Mouse (Mus musculus) forebrain, postnatal 0 days (tissue): ENCODE data around the gene Sun1. TPM values are rescaled to one million over a fixed set of nuclear protein-coding genes. Genes with fewer than 3 reads are reported as not detected.

Experiments
- ATAC-seq: fragments of 200-750 bp; cut with Nextera tagmentation; 2 replicates; pipeline ENCODE4 v1.8.0; 2017; ENCODE audit warnings: mild to moderate bottlenecking, moderate library complexity
- DNase-seq: peaks from one replicate; pipeline ENCODE4 v3.0.0-alpha.2; 2015
- H3K27ac ChIP-seq: fragments of 300-500 bp; sonication (generic); 2 replicates; pipeline ENCODE4 v1.5.1; 2014; ENCODE audit warnings: low read depth, mild to moderate bottlenecking, antibody characterized with exemption, low read length, moderate library complexity, mixed read lengths
- H3K27me3 ChIP-seq: fragments of 300-500 bp; sonication (generic); 2 replicates; pipeline ENCODE4 v1.6.1; 2014; ENCODE audit warnings: mild to moderate bottlenecking, low read length, mixed read lengths; ENCODE audit not compliant: insufficient read depth
- H3K36me3 ChIP-seq: fragments of 300-500 bp; sonication (generic); 2 replicates; pipeline ENCODE4 v1.6.1; 2014; ENCODE audit warnings: mild to moderate bottlenecking, moderate library complexity; ENCODE audit not compliant: insufficient read depth
- H3K4me1 ChIP-seq: fragments of 300-500 bp; sonication (generic); 2 replicates; pipeline ENCODE4 v1.6.1; 2014; ENCODE audit warnings: antibody characterized with exemption; ENCODE audit not compliant: insufficient read depth
- H3K4me2 ChIP-seq: fragments of 300-500 bp; sonication (generic); 2 replicates; pipeline ENCODE4 v1.6.1; 2014; ENCODE audit warnings: low read depth, mild to moderate bottlenecking, moderate library complexity
- H3K4me3 ChIP-seq: fragments of 300-500 bp; sonication (generic); 2 replicates; pipeline ENCODE4 v1.5.1; 2014; ENCODE audit warnings: low read depth, low read length, mixed read lengths
- H3K9ac ChIP-seq: fragments of 300-500 bp; sonication (generic); 2 replicates; pipeline ENCODE4 v1.6.1; 2014; ENCODE audit warnings: mild to moderate bottlenecking
- H3K9me3 ChIP-seq: fragments of 300-500 bp; sonication (generic); 2 replicates; pipeline ENCODE4 v1.6.1; 2016; ENCODE audit warnings: low read length
- CTCF ChIP-seq: sonication (generic); IDR thresholded peaks from 2 replicates; pipeline ENCODE4 v1.5.1; 2016; ENCODE audit warnings: antibody characterized with exemption, control low read depth, low read depth
- WGBS: fragments of 180-500 bp; shearing (Covaris S2); extraction: QIAGEN DNeasy Blood & Tissue Kit; methylation state at CpG from one replicate; pipeline ENCODE4 v1.1.7; 2014; 5-methylcytosine and 5-hydroxymethylcytosine counted together
- polyA plus RNA-seq: library from polyadenylated mRNA; unstranded; fragments of >200 nt; fragmentation: Nextera tagmentation; extraction: Ambion mirVana; gene quantifications from 2 replicates; pipeline ENCODE4 v1.2.1, GENCODE M21; 2015
- total RNA-seq: library from RNA; depleted of rRNA; stranded (reverse); fragments of >200 nt; gene quantifications from 2 replicates; pipeline ENCODE4 v1.2.3, GENCODE M21; 2014

The Sun1 gene
- total and polyA plus RNA-seq, 2 experiments from 2014 or later: 34.5 to 84.8 TPM

GRCm38 (mm10) chr5:139267661-139268060 lies 67.2 kb downstream of the Sun1 start:
- no peak for TF ChIP-seq CTCF
- H3K36me3 ChIP-seq: peaks cover 63% of the 10 kb centered on the region
- ATAC-seq (no peak), DNase-seq (no peak)
- no peak overlapping the region for H3K4me2 ChIP-seq
- no peak overlapping the region for H3K4me3 ChIP-seq
- H3K4me1 ChIP-seq: no peaks in the 10 kb centered on the region
- no peaks in the 10 kb centered on the region for H3K9me3 ChIP-seq
- no peak overlapping the region for H3K9ac ChIP-seq
- 88% methylated on average over 4 of the region's 4 CpGs for WGBS
- no peak overlapping the region for H3K27ac ChIP-seq
- no peaks in the 10 kb centered on the region for H3K27me3 ChIP-seq

DNA sequence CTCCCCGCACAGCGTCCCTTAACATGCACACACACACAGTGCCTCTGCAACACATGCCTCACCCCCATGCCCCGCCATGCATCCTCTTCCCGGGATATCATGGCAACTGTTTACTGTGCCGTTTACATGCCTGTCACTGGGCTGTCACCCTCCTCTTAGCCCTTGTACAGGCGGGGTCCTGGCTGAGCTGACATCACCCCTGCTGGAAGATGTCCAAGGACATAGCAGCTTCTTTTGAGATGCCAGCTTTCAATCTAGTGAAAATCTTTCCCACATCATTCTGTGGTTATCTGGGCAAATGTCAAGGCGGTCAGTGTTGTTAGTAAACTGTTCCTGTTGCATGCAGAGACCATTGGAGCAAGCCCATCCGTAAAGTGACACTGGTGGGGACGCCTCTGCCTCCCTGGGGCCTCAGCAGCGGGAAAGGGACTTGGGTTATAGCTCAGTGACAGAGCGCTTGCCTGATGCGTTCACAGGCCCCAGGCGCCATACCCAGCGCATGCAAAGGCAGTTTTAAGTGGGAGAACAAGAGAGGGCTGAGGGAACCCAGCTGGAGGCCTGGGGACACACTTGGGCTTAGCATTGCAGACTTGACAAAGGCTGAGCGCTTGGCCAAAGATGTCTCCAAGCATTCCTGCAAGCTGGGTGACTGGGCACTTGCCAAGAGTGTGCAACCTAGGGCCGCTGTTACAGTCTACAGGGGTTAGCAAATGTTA lies 70.5 kb downstream of the Sun1 start:
- H3K27ac ChIP-seq: peak overlapping the region; percentile 29; the same call in 1 of the 2 replicates

GRCm38 (mm10) chr5:139271994-139272554 lies 71.6 kb downstream of the Sun1 start:
- no peak for TF ChIP-seq CTCF
- Histone ChIP-seq H3K4me3 (no peak overlapping the region), H3K4me2 (no peak overlapping the region), H3K4me1 (no peaks in the 10 kb centered on the region), H3K9ac (no peak overlapping the region), H3K9me3 (no peaks in the 10 kb centered on the region), H3K27me3 (no peaks in the 10 kb centered on the region), H3K36me3 (peaks cover 23% of the 10 kb centered on the region), H3K27ac (no peak overlapping the region)
- DNase-seq (no peak), ATAC-seq (no peak)
- 61% methylated on average over 8 of the region's 8 CpGs for WGBS

More for the DNA sequence above, 70.5 kb downstream of the Sun1 start:
- H3K4me2 ChIP-seq: no peak overlapping the region
- no peaks in the 10 kb centered on the region for H3K4me1 ChIP-seq
- TF ChIP-seq CTCF: no peak
- H3K36me3 ChIP-seq: peaks cover 35% of the 10 kb centered on the region
- ATAC-seq (peak; percentile 23; the same call in 1 of the 2 replicates), DNase-seq (no peak)
- no peaks in the 10 kb centered on the region for H3K9me3 ChIP-seq
- H3K27me3 ChIP-seq: no peaks in the 10 kb centered on the region
- H3K4me3 ChIP-seq: no peak overlapping the region
- 47% methylated on average over 16 of the region's 16 CpGs for WGBS
- no peak overlapping the region for H3K9ac ChIP-seq

- H3K4me3 ChIP-seq: no peak overlapping the region
- no peak for ATAC-seq
- H3K9me3 ChIP-seq: no peaks in the 10 kb centered on the region
- peaks cover 21% of the 10 kb centered on the region; the same call in 1 of the 2 replicates for H3K36me3 ChIP-seq
- TF ChIP-seq CTCF: no peak
- DNase-seq: no peak
- H3K4me2 ChIP-seq: no peak overlapping the region
- H3K27ac ChIP-seq: no peak overlapping the region
- H3K9ac ChIP-seq: no peak overlapping the region
- 75% methylated on average over 8 of the region's 8 CpGs for WGBS
- H3K4me1 ChIP-seq: no peaks in the 10 kb centered on the region
- H3K27me3 ChIP-seq: no peaks in the 10 kb centered on the region
These were observed 76.8 kb downstream of the Sun1 start for GRCm38 (mm10) chr5:139277287-139277686.

DNA sequence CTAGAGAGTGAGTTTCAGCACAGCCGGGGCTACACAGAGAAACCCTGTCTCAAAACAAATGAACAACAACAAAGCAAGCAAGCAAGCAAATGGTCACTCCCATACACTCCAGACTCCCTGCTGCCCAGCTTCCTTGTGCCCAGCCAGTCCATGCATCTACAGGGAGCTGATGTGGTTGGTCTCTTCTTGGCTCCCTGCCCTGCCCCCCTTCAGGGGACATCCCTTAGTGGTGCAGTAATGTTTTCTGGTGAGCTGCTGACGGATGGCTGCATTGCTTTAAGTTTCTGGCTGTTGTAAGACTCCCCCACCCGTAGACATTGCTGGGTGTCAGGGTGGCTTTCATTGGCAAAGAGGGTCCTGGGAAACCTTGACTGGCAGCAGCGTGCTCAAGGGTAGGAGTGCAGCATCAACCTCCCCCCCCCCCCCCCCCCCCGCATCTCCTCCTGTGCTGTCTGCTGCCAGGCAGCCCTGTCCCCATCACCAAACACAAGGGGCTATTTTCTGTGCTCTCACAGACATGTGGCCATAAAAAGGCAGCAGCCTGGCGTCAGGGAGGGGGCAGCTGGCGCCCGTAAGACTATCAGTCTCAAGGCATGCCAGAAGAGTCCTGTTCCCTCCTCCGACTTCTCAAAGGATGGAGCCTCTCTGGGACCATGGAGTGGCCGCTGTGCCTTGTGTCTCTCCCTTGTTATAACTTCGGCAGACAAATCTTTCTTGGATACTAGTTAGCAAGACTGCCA lies 81.1 kb downstream of the Sun1 start:
- no peaks in the 10 kb centered on the region for H3K27me3 ChIP-seq
- DNase-seq (no peak), ATAC-seq (peak; percentile 44)
- H3K4me3 ChIP-seq: no peak overlapping the region
- H3K27ac ChIP-seq: no peak overlapping the region
- TF ChIP-seq CTCF: no peak
- H3K36me3 ChIP-seq: peaks cover 26% of the 10 kb centered on the region; the same call in 1 of the 2 replicates
- no peak overlapping the region for H3K4me2 ChIP-seq
- H3K9ac ChIP-seq: no peak overlapping the region
- WGBS: 49% methylated on average over 10 of the region's 11 CpGs
- no peaks in the 10 kb centered on the region for H3K4me1 ChIP-seq
- H3K9me3 ChIP-seq: no peaks in the 10 kb centered on the region

DNA sequence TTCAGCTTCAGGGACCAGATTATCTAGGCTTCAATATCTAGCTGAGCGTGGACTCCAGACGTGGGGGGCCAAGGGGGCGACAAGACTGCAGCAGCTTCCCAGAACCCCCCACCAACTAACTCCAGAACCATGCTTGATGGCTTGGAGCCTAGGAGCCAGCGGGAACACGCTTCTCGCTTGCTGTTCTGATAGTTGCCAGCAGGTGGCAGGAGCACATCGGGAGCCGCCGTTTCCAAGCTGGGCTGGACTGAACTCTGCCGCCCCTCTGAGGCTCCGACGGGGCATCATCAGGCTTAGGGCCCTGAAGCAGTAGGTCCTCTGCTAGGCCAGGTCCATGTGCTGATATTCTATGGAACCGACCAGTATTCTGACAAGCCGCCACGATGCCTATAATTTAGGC lies 81.8 kb downstream of the Sun1 start:
- TF ChIP-seq CTCF: peak; percentile 96
- no peak overlapping the region for H3K4me2 ChIP-seq
- ATAC-seq: peak; percentile 75
- H3K9ac ChIP-seq: no peak overlapping the region
- no peaks in the 10 kb centered on the region for H3K4me1 ChIP-seq
- 4% methylated on average over 15 of the region's 15 CpGs for WGBS
- no peaks in the 10 kb centered on the region for H3K9me3 ChIP-seq
- no peaks in the 10 kb centered on the region for H3K27me3 ChIP-seq
- peak; percentile 89 for DNase-seq
- H3K4me3 ChIP-seq: no peak overlapping the region
- peaks cover 26% of the 10 kb centered on the region; the same call in 1 of the 2 replicates for H3K36me3 ChIP-seq
- H3K27ac ChIP-seq: no peak overlapping the region
